Mouse (Mus musculus): Measurements from ENCODE around the gene Crtc3. TPM values are rescaled to one million over a fixed set of nuclear protein-coding genes. Genes with fewer than 3 reads are reported as not detected.
A peak's percentile ranks its signal among the peaks of the same experiment; 100 is the strongest.

The Crtc3 gene
- polyA plus RNA-seq, 1 experiment from 2014 or later: 12.6 TPM

GRCm38 (mm10) chr7:80702510-80702909 lies 13.8 kb upstream of the Crtc3 start:
- Histone ChIP-seq H3K4me2 (no peak overlapping the region), H3K4me3 (replicated peaks) (no peak overlapping the region), H3K9me3 (no peaks in the 10 kb centered on the region), H3K9ac (no peak overlapping the region), H3K36me3 (replicated peaks) (no peaks in the 10 kb centered on the region), H3K27ac (no peak overlapping the region), H3K27me3 (no peaks in the 10 kb centered on the region), H3K4me1 (no peaks in the 10 kb centered on the region)
- ATAC-seq (ENCODE audit: low FRiP score): no peak
- 69% methylated on average over 6 of the region's 6 CpGs for WGBS

GRCm38 (mm10) chr7:80699709-80700108 lies 11.0 kb upstream of the Crtc3 start:
- H3K4me3 ChIP-seq (replicated peaks): no peak overlapping the region
- H3K4me2 ChIP-seq: no peak overlapping the region
- H3K27me3 ChIP-seq: no peaks in the 10 kb centered on the region
- no peaks in the 10 kb centered on the region for H3K9me3 ChIP-seq
- WGBS: 73% methylated on average over 8 of the region's 8 CpGs
- no peak overlapping the region for H3K27ac ChIP-seq
- H3K36me3 ChIP-seq (replicated peaks): no peaks in the 10 kb centered on the region
- H3K9ac ChIP-seq: no peak overlapping the region
- no peaks in the 10 kb centered on the region for H3K4me1 ChIP-seq
- no peak for ATAC-seq (ENCODE audit: low FRiP score)

GRCm38 (mm10) chr7:80698940-80699339 lies 10.3 kb upstream of the Crtc3 start:
- Histone ChIP-seq H3K27me3 (no peaks in the 10 kb centered on the region), H3K9ac (no peak overlapping the region), H3K36me3 (replicated peaks) (no peaks in the 10 kb centered on the region), H3K4me2 (no peak overlapping the region), H3K4me3 (replicated peaks) (no peak overlapping the region), H3K4me1 (no peaks in the 10 kb centered on the region), H3K27ac (no peak overlapping the region), H3K9me3 (no peaks in the 10 kb centered on the region)
- no peak for ATAC-seq (ENCODE audit: low FRiP score)
- 73% methylated on average over 3 of the region's 3 CpGs for WGBS

GRCm38 (mm10) chr7:80697859-80698258 lies 9.2 kb upstream of the Crtc3 start:
- H3K4me2 ChIP-seq: no peak overlapping the region
- no peaks in the 10 kb centered on the region for H3K27me3 ChIP-seq
- no peaks in the 10 kb centered on the region for H3K36me3 ChIP-seq (replicated peaks)
- H3K4me1 ChIP-seq: no peaks in the 10 kb centered on the region
- H3K9me3 ChIP-seq: no peaks in the 10 kb centered on the region
- no peak overlapping the region for H3K27ac ChIP-seq
- WGBS: 76% methylated on average over 5 of the region's 5 CpGs
- no peak overlapping the region for H3K4me3 ChIP-seq (replicated peaks)
- no peak for ATAC-seq (ENCODE audit: low FRiP score)
- H3K9ac ChIP-seq: no peak overlapping the region

GRCm38 (mm10) chr7:80696903-80697302 lies 8.2 kb upstream of the Crtc3 start:
- H3K27ac ChIP-seq: no peak overlapping the region
- H3K36me3 ChIP-seq (replicated peaks): no peaks in the 10 kb centered on the region
- WGBS: 84% methylated on average over 4 of the region's 4 CpGs
- H3K9ac ChIP-seq: no peak overlapping the region
- no peaks in the 10 kb centered on the region for H3K4me1 ChIP-seq
- ATAC-seq (ENCODE audit: low FRiP score): no peak
- H3K27me3 ChIP-seq: no peaks in the 10 kb centered on the region
- no peak overlapping the region for H3K4me3 ChIP-seq (replicated peaks)
- no peak overlapping the region for H3K4me2 ChIP-seq
- H3K9me3 ChIP-seq: no peaks in the 10 kb centered on the region

- WGBS: 88% methylated on average over 1 of the region's 1 CpGs
- no peak overlapping the region for H3K9ac ChIP-seq
- H3K4me1 ChIP-seq: no peaks in the 10 kb centered on the region
- no peak overlapping the region for H3K4me3 ChIP-seq (replicated peaks)
- no peaks in the 10 kb centered on the region for H3K9me3 ChIP-seq
- H3K36me3 ChIP-seq (replicated peaks): no peaks in the 10 kb centered on the region
- no peak overlapping the region for H3K4me2 ChIP-seq
- no peak for ATAC-seq (ENCODE audit: low FRiP score)
- no peak overlapping the region for H3K27ac ChIP-seq
- no peaks in the 10 kb centered on the region for H3K27me3 ChIP-seq
Observed at GRCm38 (mm10) chr7:80696334-80696733, 7.7 kb upstream of the Crtc3 start.

GRCm38 (mm10) chr7:80692472-80692871 lies 3.8 kb upstream of the Crtc3 start:
- no peak overlapping the region for H3K27ac ChIP-seq
- H3K4me1 ChIP-seq: peaks cover 12% of the 10 kb centered on the region
- H3K4me3 ChIP-seq (replicated peaks): no peak overlapping the region
- 94% methylated on average over 9 of the region's 9 CpGs for WGBS
- H3K9me3 ChIP-seq: no peaks in the 10 kb centered on the region
- ATAC-seq (ENCODE audit: low FRiP score): no peak
- H3K4me2 ChIP-seq: no peak overlapping the region
- no peaks in the 10 kb centered on the region for H3K36me3 ChIP-seq (replicated peaks)
- no peaks in the 10 kb centered on the region for H3K27me3 ChIP-seq
- no peak overlapping the region for H3K9ac ChIP-seq

- Histone ChIP-seq H3K4me2 (no peak overlapping the region), H3K4me1 (peaks cover 18% of the 10 kb centered on the region), H3K9me3 (no peaks in the 10 kb centered on the region), H3K9ac (no peak overlapping the region), H3K27me3 (no peaks in the 10 kb centered on the region), H3K4me3 (replicated peaks) (no peak overlapping the region), H3K36me3 (replicated peaks) (no peaks in the 10 kb centered on the region), H3K27ac (no peak overlapping the region)
- WGBS: 57% methylated on average over 6 of the region's 6 CpGs
- no peak for ATAC-seq (ENCODE audit: low FRiP score)
Observed at GRCm38 (mm10) chr7:80691131-80691530, 2.5 kb upstream of the Crtc3 start.

- peak overlapping the region; percentile 81 for H3K4me2 ChIP-seq
- H3K4me3 ChIP-seq (replicated peaks): peak overlapping the region; percentile 77
- H3K9me3 ChIP-seq: no peaks in the 10 kb centered on the region
- peaks cover 18% of the 10 kb centered on the region for H3K4me1 ChIP-seq
- no peaks in the 10 kb centered on the region for H3K36me3 ChIP-seq (replicated peaks)
- H3K27me3 ChIP-seq: no peaks in the 10 kb centered on the region
- H3K27ac ChIP-seq: peak overlapping the region; percentile 92
- no peak for ATAC-seq (ENCODE audit: low FRiP score)
- H3K9ac ChIP-seq: peak overlapping the region; percentile 96; the same call in 1 of the 2 replicates
- WGBS: 22% methylated on average over 10 of the region's 10 CpGs
Observed at GRCm38 (mm10) chr7:80689221-80689591, 529 bp upstream of the Crtc3 start.

- Histone ChIP-seq H3K4me2 (peak overlapping the region; percentile 81), H3K27me3 (no peaks in the 10 kb centered on the region), H3K9me3 (no peaks in the 10 kb centered on the region), H3K9ac (peak overlapping the region; percentile 96), H3K27ac (peak overlapping the region; percentile 92), H3K4me1 (peaks cover 18% of the 10 kb centered on the region), H3K36me3 (replicated peaks) (no peaks in the 10 kb centered on the region), H3K4me3 (replicated peaks) (peak overlapping the region; percentile 77)
- ATAC-seq (ENCODE audit: low FRiP score): peak; percentile 71
- WGBS: 1% methylated on average over 69 of the region's 69 CpGs
Observed at GRCm38 (mm10) chr7:80687721-80688555, 739 bp downstream of the Crtc3 start.

- Histone ChIP-seq H3K9ac (no peak overlapping the region), H3K9me3 (no peaks in the 10 kb centered on the region), H3K4me1 (peaks cover 22% of the 10 kb centered on the region), H3K4me2 (no peak overlapping the region), H3K27ac (no peak overlapping the region), H3K27me3 (no peaks in the 10 kb centered on the region), H3K36me3 (replicated peaks) (no peaks in the 10 kb centered on the region), H3K4me3 (replicated peaks) (no peak overlapping the region)
- WGBS: 88% methylated on average over 5 of the region's 5 CpGs
- ATAC-seq (ENCODE audit: low FRiP score): no peak
Observed at GRCm38 (mm10) chr7:80685639-80686038, 3.0 kb downstream of the Crtc3 start.

GRCm38 (mm10) chr7:80682630-80683029 lies 6.0 kb downstream of the Crtc3 start:
- 72% methylated on average over 1 of the region's 1 CpGs for WGBS
- Histone ChIP-seq H3K27me3 (no peaks in the 10 kb centered on the region), H3K4me3 (replicated peaks) (no peak overlapping the region), H3K9ac (no peak overlapping the region), H3K9me3 (no peaks in the 10 kb centered on the region), H3K36me3 (replicated peaks) (no peaks in the 10 kb centered on the region), H3K4me2 (no peak overlapping the region), H3K27ac (no peak overlapping the region), H3K4me1 (peaks cover 20% of the 10 kb centered on the region)
- no peak for ATAC-seq (ENCODE audit: low FRiP score)

GRCm38 (mm10) chr7:80680218-80680847 lies 8.3 kb downstream of the Crtc3 start:
- ATAC-seq (ENCODE audit: low FRiP score): no peak
- no peak overlapping the region for H3K27ac ChIP-seq
- H3K27me3 ChIP-seq: no peaks in the 10 kb centered on the region
- no peaks in the 10 kb centered on the region for H3K36me3 ChIP-seq (replicated peaks)
- 30% methylated on average over 12 of the region's 12 CpGs for WGBS
- H3K9ac ChIP-seq: no peak overlapping the region
- peaks cover 13% of the 10 kb centered on the region for H3K4me1 ChIP-seq
- H3K9me3 ChIP-seq: no peaks in the 10 kb centered on the region
- H3K4me3 ChIP-seq (replicated peaks): no peak overlapping the region
- H3K4me2 ChIP-seq: no peak overlapping the region
